Mouse (Mus musculus): ENCODE data around the gene Ropn1.
"Not testable (repeated sequence)": the region's sequence is repeated elsewhere in the genome, so short reads cannot be mapped to it uniquely, and the experiment has no call there.

DNA sequence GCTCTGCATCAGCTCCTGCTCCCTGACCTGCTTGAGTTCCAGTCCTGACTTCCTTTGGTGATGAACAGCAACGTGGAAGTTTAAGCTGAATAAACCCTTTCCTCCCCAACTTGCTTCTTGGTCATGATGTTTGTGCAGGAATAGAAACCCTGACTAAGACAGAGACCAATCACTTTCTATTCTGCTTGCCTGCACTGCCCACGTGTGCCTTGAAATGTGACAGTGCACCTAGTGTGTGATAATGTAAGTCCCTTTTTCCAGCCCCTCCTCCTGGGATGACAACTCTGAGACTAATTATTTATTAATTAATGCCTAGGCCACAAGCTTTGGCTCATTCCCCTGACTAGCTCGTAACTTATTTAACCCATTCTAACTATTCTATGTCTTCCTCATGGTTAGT is 49.0 kb downstream of the Ropn1 start:
- not testable (repeated sequence) for TF ChIP-seq CTCF, EP300 (IDR thresholded peaks at IDR 0.05; ENCODE audit: low read depth)

Data from liver, postnatal 0 days (tissue).